Mouse (Mus musculus) liver, adult 2 months (tissue): Measurements from ENCODE around the gene Mpdu1. TPM values are rescaled to one million over a fixed set of nuclear protein-coding genes. Genes with fewer than 3 reads are reported as not detected.

Source experiments
- DNase-seq: peaks from one replicate; pipeline ENCODE4 v3.0.0-alpha.2; 2011; ENCODE audit warnings: low read depth, low spot score; ENCODE audit errors: extremely low read depth
- H3K27ac ChIP-seq: fragments of 200-500 bp; replicated peaks from 2 replicates; pipeline ENCODE4 v1.5.1; 2012; ENCODE audit warnings: low read depth, mild to moderate bottlenecking, control low read depth, inconsistent platforms, low read length; ENCODE audit not compliant: insufficient read depth
- H3K27me3 ChIP-seq: fragments of 200-500 bp; 2 replicates; pipeline ENCODE4 v1.6.1; 2012; ENCODE audit warnings: mild to moderate bottlenecking, moderate library complexity, low read length, inconsistent platforms; ENCODE audit not compliant: control insufficient read depth, insufficient read depth
- H3K36me3 ChIP-seq: fragments of 200-500 bp; 2 replicates; pipeline ENCODE4 v1.6.1; 2012; ENCODE audit warnings: low read length, inconsistent platforms; ENCODE audit not compliant: control insufficient read depth, insufficient read depth
- H3K4me1 ChIP-seq: fragments of 200-500 bp; 2 replicates; pipeline ENCODE4 v1.6.1; 2011; ENCODE audit warnings: low read length; ENCODE audit not compliant: control insufficient read depth, insufficient read depth
- H3K4me3 ChIP-seq: fragments of 200-500 bp; 2 replicates; pipeline ENCODE4 v1.5.1; 2011; ENCODE audit warnings: low read depth, mild to moderate bottlenecking, control low read depth, low read length, moderate library complexity; ENCODE audit not compliant: insufficient read depth
- H3K79me2 ChIP-seq: fragments of 200-500 bp; 2 replicates; pipeline ENCODE4 v1.6.1; 2012; ENCODE audit warnings: inconsistent platforms, mild to moderate bottlenecking, low read length, moderate library complexity; ENCODE audit not compliant: control insufficient read depth, insufficient read depth
- H3K9ac ChIP-seq: fragments of 200-500 bp; 2 replicates; pipeline ENCODE4 v1.6.1; 2012; ENCODE audit warnings: low read depth, mild to moderate bottlenecking, control low read depth, inconsistent platforms, low read length
- CTCF ChIP-seq: fragments of 200-500 bp; IDR thresholded peaks from 2 replicates; pipeline ENCODE4 v1.5.1; 2011; ENCODE audit warnings: low read depth, low read length, control low read depth
- POLR2A ChIP-seq: fragments of 200-500 bp; IDR thresholded peaks from 2 replicates; pipeline ENCODE4 v1.6.1; 2011; ENCODE audit warnings: low read length, control low read depth; ENCODE audit not compliant: insufficient read depth; ENCODE audit errors: extremely low read depth
- WGBS: fragments of 180-500 bp; shearing (Covaris S2); methylation state at CpG from one replicate; pipeline ENCODE4 v1.1.7; 2018; 5-methylcytosine and 5-hydroxymethylcytosine counted together
- polyA plus RNA-seq: library from polyadenylated mRNA; depleted of rRNA; stranded (reverse); fragments of >200 nt; gene quantifications from 2 replicates; pipeline ENCODE4 v1.2.3, GENCODE M21; 2012; rRNA removed
- total RNA-seq: library from RNA; depleted of rRNA; stranded (reverse); fragments of >200 nt; gene quantifications from 2 replicates; pipeline ENCODE4 v1.2.3, GENCODE M21; 2014; rRNA removed

Mpdu1 gene
- total and polyA plus RNA-seq, 2 experiments: 49.9 to 115 TPM

DNA sequence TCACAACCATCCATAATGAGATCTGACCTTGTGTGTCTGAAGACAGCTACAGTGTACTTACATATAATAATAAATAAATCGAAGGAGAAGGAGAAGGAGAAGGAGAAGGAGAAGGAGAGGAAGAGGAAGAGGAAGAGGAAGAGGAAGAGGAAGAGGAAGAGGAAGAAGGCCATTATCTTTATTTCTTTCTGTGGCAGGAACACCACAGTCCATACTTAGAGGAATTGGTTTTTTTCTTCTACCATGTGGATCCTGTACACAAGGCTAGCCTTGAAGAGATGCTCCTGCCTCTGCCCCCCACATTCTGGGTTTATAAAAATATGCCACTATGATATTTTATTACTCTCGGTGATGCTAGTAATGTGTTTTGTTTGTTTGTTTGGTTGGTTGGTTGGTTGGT, 55.6 kb downstream of the Mpdu1 start:
- Histone ChIP-seq H3K9ac (no peak overlapping the region), H3K27me3 (peaks cover 10% of the 10 kb centered on the region), H3K36me3 (no peaks in the 10 kb centered on the region), H3K27ac (no peak overlapping the region), H3K4me1 (peaks cover 4% of the 10 kb centered on the region; the same call in 1 of the 2 replicates), H3K4me3 (no peak overlapping the region), H3K79me2 (no peaks in the 10 kb centered on the region)
- DNase-seq: no peak
- WGBS: 68% methylated on average over 2 of the region's 2 CpGs
- TF ChIP-seq CTCF (no peak), POLR2A (no peak)

Other genes starting within 250 kb of the Mpdu1 start
Only the 30 nearest of the 34 such genes appear.
- gene Dnah2, start 113.5 kb downstream of the Mpdu1 start, total RNA-seq: under 0.01 and 0.09 TPM in 2 replicates
- gene Dnah2, start 113.5 kb downstream of the Mpdu1 start, polyA plus RNA-seq: 0.02 TPM in 2 replicates
- under 0.01 TPM in 1 of 2 replicates, not detected in the other for gene Efnb3, start 102.4 kb downstream of the Mpdu1 start, total RNA-seq
- gene Efnb3, start 102.4 kb downstream of the Mpdu1 start, polyA plus RNA-seq: 0.11 and 0.17 TPM in 2 replicates
- gene Wrap53, start 82.4 kb downstream of the Mpdu1 start, total RNA-seq: 5.6 and 6.4 TPM in 2 replicates
- 10.7 and 11.2 TPM in 2 replicates for gene Wrap53, start 82.4 kb downstream of the Mpdu1 start, polyA plus RNA-seq
- 3.7 and 6.2 TPM in 2 replicates for gene Trp53, start 82.3 kb downstream of the Mpdu1 start, total RNA-seq
- 23.5 and 35.4 TPM in 2 replicates for gene Trp53, start 82.3 kb downstream of the Mpdu1 start, polyA plus RNA-seq
- gene Atp1b2, start 56.7 kb downstream of the Mpdu1 start, total RNA-seq: 0.18 and 0.20 TPM in 2 replicates
- 0.40 and 0.46 TPM in 2 replicates for gene Atp1b2, start 56.7 kb downstream of the Mpdu1 start, polyA plus RNA-seq
- not detected in 2 replicates for gene Shbg, start 44.7 kb downstream of the Mpdu1 start, total RNA-seq
- 0.18 TPM in 1 of 2 replicates, not detected in the other for gene Shbg, start 44.7 kb downstream of the Mpdu1 start, polyA plus RNA-seq
- 12.3 and 19.4 TPM in 2 replicates for gene Sat2, start 40.6 kb downstream of the Mpdu1 start, total RNA-seq
- gene Sat2, start 40.6 kb downstream of the Mpdu1 start, polyA plus RNA-seq: 10.8 and 12.8 TPM in 2 replicates
- 18.1 and 19.9 TPM in 2 replicates for gene Fxr2, start 29.7 kb downstream of the Mpdu1 start, total RNA-seq
- gene Fxr2, start 29.7 kb downstream of the Mpdu1 start, polyA plus RNA-seq: 24.2 and 33.9 TPM in 2 replicates
- gene Sox15, start 7.3 kb downstream of the Mpdu1 start, total RNA-seq: not detected in 2 replicates
- gene Sox15, start 7.3 kb downstream of the Mpdu1 start, polyA plus RNA-seq: 0.21 TPM in 1 of 2 replicates, not detected in the other
- 4.5 and 6.0 TPM in 2 replicates for gene Cd68, start 3.5 kb upstream of the Mpdu1 start, total RNA-seq
- gene Cd68, start 3.5 kb upstream of the Mpdu1 start, polyA plus RNA-seq: 6.1 and 14.8 TPM in 2 replicates
- gene Eif4a1, start 9.8 kb upstream of the Mpdu1 start, total RNA-seq: 370 and 386 TPM in 2 replicates
- 184 and 221 TPM in 2 replicates for gene Eif4a1, start 9.8 kb upstream of the Mpdu1 start, polyA plus RNA-seq
- gene Senp3, start 19.4 kb upstream of the Mpdu1 start, total RNA-seq: 26.2 and 31.9 TPM in 2 replicates
- 17.5 and 25.8 TPM in 2 replicates for gene Senp3, start 19.4 kb upstream of the Mpdu1 start, polyA plus RNA-seq
- 1.0 and 1.4 TPM in 2 replicates for gene Tnfsf13, start 23.1 kb upstream of the Mpdu1 start, total RNA-seq
- 0.58 and 1.1 TPM in 2 replicates for gene Tnfsf13, start 23.1 kb upstream of the Mpdu1 start, polyA plus RNA-seq
- 2.6 and 3.0 TPM in 2 replicates for gene Tnfsf12, start 33.2 kb upstream of the Mpdu1 start, total RNA-seq
- 9.5 and 18.0 TPM in 2 replicates for gene Tnfsf12, start 33.2 kb upstream of the Mpdu1 start, polyA plus RNA-seq
- gene Tnfsfm13, start 33.5 kb upstream of the Mpdu1 start, total RNA-seq: 2.5 and 3.4 TPM in 2 replicates
- 2.6 and 3.6 TPM in 2 replicates for gene Tnfsfm13, start 33.5 kb upstream of the Mpdu1 start, polyA plus RNA-seq
- 10.0 and 12.6 TPM in 2 replicates for gene Polr2a, start 96.0 kb upstream of the Mpdu1 start, total RNA-seq
- 9.9 and 10.6 TPM in 2 replicates for gene Polr2a, start 96.0 kb upstream of the Mpdu1 start, polyA plus RNA-seq
- gene Slc35g3, start 99.3 kb upstream of the Mpdu1 start, total RNA-seq: not detected in 2 replicates
- gene Slc35g3, start 99.3 kb upstream of the Mpdu1 start, polyA plus RNA-seq: not detected in 2 replicates
- gene Zbtb4, start 103.3 kb upstream of the Mpdu1 start, total RNA-seq: 2.6 and 4.4 TPM in 2 replicates
- 8.2 and 9.7 TPM in 2 replicates for gene Zbtb4, start 103.3 kb upstream of the Mpdu1 start, polyA plus RNA-seq
- gene Chrnb1, start 133.3 kb upstream of the Mpdu1 start, total RNA-seq: 0.46 and 0.54 TPM in 2 replicates
- 0.28 and 0.35 TPM in 2 replicates for gene Chrnb1, start 133.3 kb upstream of the Mpdu1 start, polyA plus RNA-seq
- 0.18 and 0.20 TPM in 2 replicates for gene Fgf11, start 139.2 kb upstream of the Mpdu1 start, total RNA-seq
- gene Fgf11, start 139.2 kb upstream of the Mpdu1 start, polyA plus RNA-seq: 0.33 and 0.34 TPM in 2 replicates
- gene Tmem102, start 143.0 kb upstream of the Mpdu1 start, total RNA-seq: 2.3 and 2.4 TPM in 2 replicates
- gene Tmem102, start 143.0 kb upstream of the Mpdu1 start, polyA plus RNA-seq: 13.5 and 15.7 TPM in 2 replicates
- gene Gm39566, start 152.7 kb upstream of the Mpdu1 start, total RNA-seq: not detected in 2 replicates
- gene Gm39566, start 152.7 kb upstream of the Mpdu1 start, polyA plus RNA-seq: not detected in 2 replicates
- gene Spem2, start 155.8 kb upstream of the Mpdu1 start, total RNA-seq: not detected in 2 replicates
- gene Spem2, start 155.8 kb upstream of the Mpdu1 start, polyA plus RNA-seq: not detected in 2 replicates
- not detected in 2 replicates for gene Spem1, start 159.5 kb upstream of the Mpdu1 start, total RNA-seq
- 0.09 TPM in 1 of 2 replicates, not detected in the other for gene Spem1, start 159.5 kb upstream of the Mpdu1 start, polyA plus RNA-seq
- gene Nlgn2, start 175.1 kb upstream of the Mpdu1 start, total RNA-seq: 0.18 and 0.34 TPM in 2 replicates
- gene Nlgn2, start 175.1 kb upstream of the Mpdu1 start, polyA plus RNA-seq: 0.93 and 1.9 TPM in 2 replicates
- 326 and 353 TPM in 2 replicates for gene Tmem256, start 175.9 kb upstream of the Mpdu1 start, total RNA-seq
- 284 and 370 TPM in 2 replicates for gene Tmem256, start 175.9 kb upstream of the Mpdu1 start, polyA plus RNA-seq
- 1.5 and 2.6 TPM in 2 replicates for gene Plscr3, start 183.7 kb upstream of the Mpdu1 start, total RNA-seq
- gene Plscr3, start 183.7 kb upstream of the Mpdu1 start, polyA plus RNA-seq: 18.5 and 19.3 TPM in 2 replicates
- 0.07 and 0.18 TPM in 2 replicates for gene Tnk1, start 196.1 kb upstream of the Mpdu1 start, total RNA-seq
- gene Tnk1, start 196.1 kb upstream of the Mpdu1 start, polyA plus RNA-seq: 0.17 TPM in 2 replicates
- gene Tmem95, start 215.4 kb upstream of the Mpdu1 start, total RNA-seq: not detected in 2 replicates
- gene Tmem95, start 215.4 kb upstream of the Mpdu1 start, polyA plus RNA-seq: not detected in 2 replicates
- gene Kctd11, start 218.8 kb upstream of the Mpdu1 start, total RNA-seq: 0.65 and 1.0 TPM in 2 replicates
- gene Kctd11, start 218.8 kb upstream of the Mpdu1 start, polyA plus RNA-seq: 0.68 and 1.6 TPM in 2 replicates